In the genomic region with DNA sequence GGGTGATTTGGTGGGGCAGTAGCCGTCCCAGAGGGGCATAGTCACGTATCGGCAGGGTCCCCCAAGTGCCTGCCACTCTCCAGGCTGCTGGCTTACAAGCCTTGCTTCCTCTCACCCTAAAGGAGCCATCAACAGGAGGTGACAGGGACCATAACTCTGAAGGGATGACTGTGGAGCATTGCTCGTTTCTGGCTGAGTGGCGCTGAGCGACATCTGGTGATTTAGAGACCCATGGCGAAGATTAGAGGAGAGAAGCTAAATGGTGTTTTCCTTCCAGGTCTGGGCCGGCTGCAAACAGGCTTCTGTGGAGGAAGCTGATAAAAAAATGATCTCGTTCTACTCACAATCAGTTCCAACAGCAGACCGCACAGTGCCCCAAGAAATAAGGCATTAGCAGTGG, we compare ENCODE assay signal across 17 mouse cellular contexts.
DNase-seq lines count a peak whose midpoint lies in the region; ATAC-seq and TF ChIP-seq lines count a peak whose summit lies in the region.
"Had no signal": no experiment of that assay in that cellular context is flagged by ENCODE, and none has a peak within 500 bp of the region (broad histone marks: within the 10 kb centered on the region; RNA-seq: fewer than 3 reads in every experiment).

No protein-coding gene starts in this region.

- H3K4me3 ChIP-seq in heart, embryonic 15.5 days, result no peak overlapping the region
- H3K4me3 ChIP-seq in midbrain, embryonic 15.5 days, result no peak overlapping the region
- no peak overlapping the region for H3K4me3 ChIP-seq in midbrain, embryonic 16.5 days (ENCODE audit: low read depth, low read length)
- no peak overlapping the region for H3K4me3 ChIP-seq in limb, embryonic 11.5 days (ENCODE audit: low read depth, low read length)
- no peak overlapping the region for H3K4me3 ChIP-seq in liver, postnatal 0 days (ENCODE audit: low read depth, low read length)
- H3K4me3 ChIP-seq: forebrain, embryonic 15.5 days; layer of hippocampus, adult 2 months; myocyte had no signal

- TF ChIP-seq CTCF in liver, postnatal 0 days (IDR thresholded peaks at IDR 0.05; ENCODE audit: low read depth), result no peak

- no peaks in the 10 kb centered on the region for H3K27me3 ChIP-seq in heart, embryonic 15.5 days
- H3K27me3 ChIP-seq in midbrain, embryonic 15.5 days (replicated peaks), result 0 out of 2 replicates have a peak, but pooled peaks cover 12% of the 10 kb centered on the region
- no peaks in the 10 kb centered on the region; the same call in 1 of the 2 replicates for H3K27me3 ChIP-seq in midbrain, embryonic 16.5 days (ENCODE audit: control insufficient read depth, insufficient read depth, low read depth, low read length)
- H3K27me3 ChIP-seq in limb, embryonic 11.5 days (ENCODE audit: control insufficient read depth, insufficient read depth, low read length), result no peaks in the 10 kb centered on the region
- H3K27me3 ChIP-seq in liver, postnatal 0 days (ENCODE audit: insufficient read depth, low read length), result no peaks in the 10 kb centered on the region

- WGBS in heart, embryonic 15.5 days, result 27% methylated on average over 10 of the region's 10 CpGs
- WGBS in midbrain, embryonic 15.5 days, result 57% methylated on average over 10 of the region's 10 CpGs
- WGBS in midbrain, embryonic 16.5 days, result 58% methylated on average over 10 of the region's 10 CpGs
- WGBS in limb, embryonic 11.5 days, result 15% methylated on average over 10 of the region's 10 CpGs
- 36% methylated on average over 10 of the region's 10 CpGs for WGBS in liver, postnatal 0 days (ENCODE audit: insufficient replicate concordance)

- intact Hi-C loops in heart, postnatal 14 days (cut with DNase I), result no loop called here

- DNase-seq in heart, postnatal 14 days, result no peak
- peak; percentile 40 for DNase-seq in limb, embryonic 11.5 days (ENCODE audit: low spot score)
- no peak for DNase-seq in right cerebral cortex, adult 18-20 months
- DNase-seq in liver, postnatal 0 days, result no peak
- DNase-seq: adrenal gland, postnatal 10 days; cerebellum, adult 18-20 months; kidney, adult 8-10 months; lung, adult 18-20 months; lung, postnatal 4 days; right cerebral cortex, postnatal 4 days had no signal

- peak overlapping the region; percentile 36 for H3K27ac ChIP-seq in heart, embryonic 15.5 days
- H3K27ac ChIP-seq in midbrain, embryonic 15.5 days, result 0 out of 2 replicates have a peak overlapping the region, but pooled peaks have one; percentile 15
- no peak overlapping the region for H3K27ac ChIP-seq in midbrain, embryonic 16.5 days (ENCODE audit: low read length)
- H3K27ac ChIP-seq in limb, embryonic 11.5 days (replicated peaks; ENCODE audit: low read depth, low read length), result no peak overlapping the region
- H3K27ac ChIP-seq in liver, postnatal 0 days (ENCODE audit: low read depth), result no peak overlapping the region
- H3K27ac ChIP-seq: forebrain, embryonic 15.5 days; layer of hippocampus, adult 2 months had no signal

- no peak overlapping the region for H3K9ac ChIP-seq in heart, embryonic 15.5 days
- no peak overlapping the region for H3K9ac ChIP-seq in midbrain, embryonic 15.5 days
- no peak overlapping the region for H3K9ac ChIP-seq in midbrain, embryonic 16.5 days (ENCODE audit: low read depth, low read length)
- no peak overlapping the region for H3K9ac ChIP-seq in limb, embryonic 11.5 days (ENCODE audit: low read length)
- no peak overlapping the region for H3K9ac ChIP-seq in liver, postnatal 0 days (replicated peaks)
- H3K9ac ChIP-seq: forebrain, embryonic 15.5 days had no signal

- peaks cover 39% of the 10 kb centered on the region for H3K4me1 ChIP-seq in heart, embryonic 15.5 days (replicated peaks)
- peaks cover 39% of the 10 kb centered on the region for H3K4me1 ChIP-seq in midbrain, embryonic 15.5 days
- H3K4me1 ChIP-seq in midbrain, embryonic 16.5 days (ENCODE audit: control insufficient read depth, insufficient read depth, low read length), result peaks cover 23% of the 10 kb centered on the region
- peaks cover 43% of the 10 kb centered on the region for H3K4me1 ChIP-seq in limb, embryonic 11.5 days (ENCODE audit: control insufficient read depth, insufficient read depth, low read length)
- peaks cover 3% of the 10 kb centered on the region for H3K4me1 ChIP-seq in liver, postnatal 0 days (ENCODE audit: insufficient read depth)

- H3K4me2 ChIP-seq in heart, embryonic 15.5 days, result no peak overlapping the region
- no peak overlapping the region for H3K4me2 ChIP-seq in midbrain, embryonic 15.5 days
- no peak overlapping the region for H3K4me2 ChIP-seq in midbrain, embryonic 16.5 days (ENCODE audit: low read length)
- H3K4me2 ChIP-seq in limb, embryonic 11.5 days (ENCODE audit: low read depth, severe bottlenecking), result no peak overlapping the region
- H3K4me2 ChIP-seq in liver, postnatal 0 days (ENCODE audit: low read depth, low read length), result no peak overlapping the region
- H3K4me2 ChIP-seq: forebrain, embryonic 15.5 days had no signal

- H3K9me3 ChIP-seq in heart, embryonic 15.5 days (replicated peaks), result no peaks in the 10 kb centered on the region
- H3K9me3 ChIP-seq in midbrain, embryonic 15.5 days, result no peaks in the 10 kb centered on the region
- H3K9me3 ChIP-seq in midbrain, embryonic 16.5 days (replicated peaks; ENCODE audit: control insufficient read depth, low read length, poor library complexity, severe bottlenecking), result no peaks in the 10 kb centered on the region
- no peaks in the 10 kb centered on the region for H3K9me3 ChIP-seq in limb, embryonic 11.5 days (ENCODE audit: control insufficient read depth, low read length)
- no peaks in the 10 kb centered on the region for H3K9me3 ChIP-seq in liver, postnatal 0 days (ENCODE audit: low read length)
- H3K9me3 ChIP-seq: forebrain, embryonic 15.5 days had no signal

- TF ChIP-seq EP300 in liver, postnatal 0 days (IDR thresholded peaks at IDR 0.05; ENCODE audit: low read depth), result no peak

- no peak for ATAC-seq in heart, embryonic 15.5 days (replicated peaks; ENCODE audit: insufficient number of reproducible peaks, insufficient read depth, low FRiP score, low read depth)
- ATAC-seq in midbrain, embryonic 15.5 days (replicated peaks), result no peak
- no peak for ATAC-seq in midbrain, embryonic 16.5 days
- ATAC-seq in limb, embryonic 11.5 days (ENCODE audit: insufficient number of reproducible peaks, low FRiP score, low TSS enrichment, low read depth), result no peak
- no peak for ATAC-seq in liver, postnatal 0 days
- ATAC-seq: forebrain, embryonic 15.5 days had no signal

- no peaks in the 10 kb centered on the region for H3K36me3 ChIP-seq in heart, embryonic 15.5 days
- no peaks in the 10 kb centered on the region for H3K36me3 ChIP-seq in midbrain, embryonic 15.5 days (replicated peaks)
- no peaks in the 10 kb centered on the region for H3K36me3 ChIP-seq in midbrain, embryonic 16.5 days (ENCODE audit: control insufficient read depth, insufficient read depth, low read length)
- no peaks in the 10 kb centered on the region for H3K36me3 ChIP-seq in limb, embryonic 11.5 days (ENCODE audit: control insufficient read depth, insufficient read depth, low read length)
- H3K36me3 ChIP-seq in liver, postnatal 0 days (replicated peaks; ENCODE audit: insufficient read depth, low read length), result no peaks in the 10 kb centered on the region
- H3K36me3 ChIP-seq: forebrain, embryonic 15.5 days; G1E had no signal

Comparison
In these comparisons a context has a peak if more than half of its experiments do, and no peak if none do; other contexts are left out.
1. H3K27ac ChIP-seq: peak in heart, embryonic 15.5 days (single experiment) and midbrain, embryonic 15.5 days (single experiment); none in midbrain, embryonic 16.5 days (single experiment), limb, embryonic 11.5 days (single experiment) and liver, postnatal 0 days (single experiment).